Mouse (Mus musculus) heart, embryonic 10.5 days (tissue): Measurements from ENCODE around the gene Nfu1. TPM values are rescaled to one million over a fixed set of nuclear protein-coding genes. Genes with fewer than 3 reads are reported as not detected.
"Not testable (repeated sequence)": the region's sequence is repeated elsewhere in the genome, so short reads cannot be mapped to it uniquely, and the experiment has no call there.

ENCODE experiments used
- DNase-seq: peaks from one replicate; pipeline ENCODE4 v3.0.0-alpha.2; 2017; ENCODE audit warnings: low spot score
- H3K27ac ChIP-seq: fragments of 300-500 bp; sonication (generic); 2 replicates; pipeline ENCODE4 v1.5.1; 2016; ENCODE audit warnings: mild to moderate bottlenecking
- H3K27me3 ChIP-seq: fragments of 300-500 bp; sonication (generic); 2 replicates; pipeline ENCODE4 v1.6.1; 2016; ENCODE audit warnings: mild to moderate bottlenecking; ENCODE audit not compliant: poor library complexity, insufficient read depth, severe bottlenecking
- H3K36me3 ChIP-seq: fragments of 300-500 bp; sonication (generic); 2 replicates; pipeline ENCODE4 v1.6.1; 2016; ENCODE audit warnings: mild to moderate bottlenecking, moderate library complexity
- H3K4me1 ChIP-seq: fragments of 300-500 bp; sonication (generic); 2 replicates; pipeline ENCODE4 v1.6.1; 2016; ENCODE audit warnings: mild to moderate bottlenecking
- H3K4me3 ChIP-seq: fragments of 300-500 bp; sonication (generic); 2 replicates; pipeline ENCODE4 v1.5.1; 2016; ENCODE audit warnings: mild to moderate bottlenecking, moderate library complexity
- H3K9me3 ChIP-seq: fragments of 300-500 bp; sonication (generic); 2 replicates; pipeline ENCODE4 v1.6.1; 2016; ENCODE audit warnings: mild to moderate bottlenecking, moderate library complexity
- WGBS: fragments of 180-500 bp; shearing (Covaris S2); methylation state at CpG from one replicate; pipeline ENCODE4 v1.1.7; 2016; 5-methylcytosine and 5-hydroxymethylcytosine counted together
- polyA plus RNA-seq: library from polyadenylated mRNA; unstranded; fragments of >200 nt; fragmentation: Nextera tagmentation; extraction: Ambion mirVana; gene quantifications from 2 replicates; pipeline ENCODE4 v1.2.1, GENCODE M21; 2016

The Nfu1 gene
- polyA plus RNA-seq, 1 experiment from 2014 or later: 107 TPM

DNA sequence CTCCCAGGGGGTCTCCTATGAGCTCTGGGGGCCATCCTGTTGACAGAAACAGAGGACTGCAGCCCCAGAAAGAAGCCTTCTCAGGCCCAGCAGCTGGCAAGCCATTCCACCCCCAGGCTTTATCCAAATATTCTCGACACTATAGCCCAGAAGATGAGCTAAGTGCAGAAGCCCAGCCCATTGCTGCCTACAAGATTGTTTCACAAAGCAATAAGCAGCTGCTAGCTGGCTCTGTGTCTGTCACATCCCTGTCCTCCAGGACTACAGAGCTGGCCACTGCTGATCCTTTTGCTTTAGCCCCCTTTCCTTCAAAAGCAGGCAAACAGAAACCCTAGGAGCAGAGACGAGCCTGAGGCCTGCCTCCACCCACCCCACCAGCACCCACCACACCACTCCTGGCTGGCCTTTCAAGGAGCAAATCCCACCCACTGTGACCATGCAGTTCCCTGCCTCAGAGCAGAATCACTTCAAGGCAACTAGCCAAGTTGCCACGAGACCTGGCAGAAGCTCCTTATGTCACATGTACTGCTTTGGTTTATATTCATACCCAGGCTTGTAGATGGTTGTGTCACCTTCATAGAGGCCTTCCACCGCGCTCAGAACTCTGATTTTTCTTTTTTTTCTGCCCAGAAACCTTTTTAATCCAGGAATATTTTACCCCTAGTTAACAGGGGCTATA is 12.3 kb upstream of the Nfu1 start:
- 0 out of 2 replicates have a peak, but pooled peaks cover 13% of the 10 kb centered on the region for H3K27me3 ChIP-seq
- no peak overlapping the region for H3K4me3 ChIP-seq
- 82% methylated on average over 5 of the region's 5 CpGs for WGBS
- no peaks in the 10 kb centered on the region for H3K9me3 ChIP-seq
- H3K27ac ChIP-seq: no peak overlapping the region
- H3K4me1 ChIP-seq: peaks cover 16% of the 10 kb centered on the region; the same call in 1 of the 2 replicates
- peaks cover 30% of the 10 kb centered on the region for H3K36me3 ChIP-seq
- no peak for DNase-seq

DNA sequence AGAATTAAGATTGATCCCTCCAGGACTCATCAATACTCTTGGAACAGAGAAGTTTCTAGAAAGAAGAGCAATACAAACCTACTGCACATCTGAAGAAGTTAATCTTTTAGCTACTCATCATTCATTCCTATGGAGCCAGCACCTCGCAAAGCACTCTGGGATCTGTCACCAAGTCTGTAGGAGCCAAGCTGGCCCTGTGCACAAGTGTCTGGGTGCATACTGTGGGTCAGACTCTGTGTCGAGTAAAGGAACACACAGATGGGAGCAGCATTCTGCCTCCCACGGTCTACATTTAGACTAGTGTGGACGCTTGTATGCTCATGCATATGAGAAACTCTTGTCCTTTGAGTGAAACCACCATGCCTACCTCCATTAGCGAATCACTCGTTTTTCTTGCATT is 11.7 kb upstream of the Nfu1 start:
- no peak overlapping the region for H3K4me3 ChIP-seq
- peaks cover 10% of the 10 kb centered on the region; the same call in 1 of the 2 replicates for H3K4me1 ChIP-seq
- H3K27ac ChIP-seq: no peak overlapping the region
- H3K27me3 ChIP-seq: 0 out of 2 replicates have a peak, but pooled peaks cover 13% of the 10 kb centered on the region
- WGBS: 85% methylated on average over 6 of the region's 6 CpGs
- DNase-seq: no peak
- peaks cover 30% of the 10 kb centered on the region for H3K36me3 ChIP-seq
- H3K9me3 ChIP-seq: no peaks in the 10 kb centered on the region

DNA sequence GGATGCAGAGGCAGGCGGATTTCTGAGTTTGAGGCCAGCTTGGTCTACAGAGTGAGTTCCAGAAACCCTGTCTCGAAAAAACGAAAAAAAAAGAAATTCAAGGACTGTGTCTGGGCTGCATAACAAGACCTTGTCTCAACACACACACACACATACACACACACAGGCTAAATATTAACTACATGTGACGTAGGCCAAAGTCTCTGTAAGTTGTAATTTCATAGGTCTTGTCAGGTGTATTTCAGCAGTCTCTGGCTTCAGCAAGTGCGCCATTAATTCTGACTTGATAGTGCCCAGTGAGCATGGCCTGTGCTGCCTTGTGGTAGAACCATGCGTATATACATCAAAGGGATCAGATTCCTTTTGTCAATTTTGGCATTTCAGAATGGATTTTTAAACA is 7.0 kb upstream of the Nfu1 start:
- Histone ChIP-seq H3K36me3 (peaks cover 19% of the 10 kb centered on the region), H3K4me1 (0 out of 2 replicates have a peak, but pooled peaks cover 7% of the 10 kb centered on the region), H3K4me3 (no peak overlapping the region), H3K27me3 (no peaks in the 10 kb centered on the region), H3K27ac (no peak overlapping the region), H3K9me3 (no peaks in the 10 kb centered on the region)
- WGBS: 91% methylated on average over 6 of the region's 6 CpGs
- DNase-seq: no peak

DNA sequence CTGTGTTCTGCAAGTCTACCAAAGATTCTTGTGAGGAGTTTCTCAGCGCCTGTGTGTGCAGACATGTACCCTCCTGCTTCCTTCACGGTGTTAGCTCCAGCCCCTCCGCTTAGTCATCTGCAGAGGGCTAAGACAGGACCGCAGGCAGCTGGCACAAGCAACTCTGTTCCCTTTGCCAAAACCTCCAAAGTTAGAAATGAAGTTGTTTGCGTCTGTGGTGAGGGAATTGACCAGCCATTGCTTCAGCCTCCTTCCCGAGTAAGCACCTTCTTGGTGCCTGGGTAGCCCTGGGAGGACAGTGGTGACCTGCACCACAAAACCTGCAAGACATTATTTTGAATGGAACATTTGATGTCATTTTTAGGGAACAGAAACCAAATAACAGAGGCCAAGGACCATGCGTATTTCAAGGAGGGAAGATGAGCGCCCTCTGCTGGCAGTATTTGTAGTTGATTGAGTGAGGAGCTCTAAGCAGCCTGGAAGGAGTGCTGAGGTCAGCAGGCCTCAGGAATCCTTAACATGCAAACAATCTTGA is 6.4 kb upstream of the Nfu1 start:
- no peak overlapping the region for H3K27ac ChIP-seq
- H3K9me3 ChIP-seq: no peaks in the 10 kb centered on the region

DNA sequence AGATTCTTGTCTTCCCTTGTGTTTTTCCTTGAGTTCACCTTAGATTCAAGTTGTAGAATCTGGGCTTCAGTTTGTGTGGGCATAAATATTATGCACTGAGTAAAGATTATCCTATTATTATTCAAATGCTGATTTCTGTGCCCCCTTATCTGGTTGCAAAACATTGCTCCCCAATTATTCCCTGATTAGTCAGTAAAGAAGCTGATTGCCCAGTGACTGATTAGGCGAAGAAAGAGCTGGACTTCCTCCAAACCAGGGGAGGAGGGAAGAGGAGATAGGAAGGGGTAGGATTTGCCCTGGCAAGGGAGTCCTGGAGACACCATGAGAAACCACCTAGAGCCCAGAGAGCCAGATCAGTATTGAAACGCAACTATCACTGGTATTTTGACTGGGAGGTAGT is 4.9 kb upstream of the Nfu1 start:
- 65% methylated on average over 2 of the region's 2 CpGs for WGBS

More for the DNA sequence above, 6.4 kb upstream of the Nfu1 start:
- H3K4me3 ChIP-seq: no peak overlapping the region
- peak; percentile 85 for DNase-seq
- H3K36me3 ChIP-seq: peaks cover 14% of the 10 kb centered on the region; the same call in 1 of the 2 replicates
- 53% methylated on average over 8 of the region's 8 CpGs for WGBS
- H3K4me1 ChIP-seq: 0 out of 2 replicates have a peak, but pooled peaks cover 7% of the 10 kb centered on the region
- H3K27me3 ChIP-seq: no peaks in the 10 kb centered on the region

DNA sequence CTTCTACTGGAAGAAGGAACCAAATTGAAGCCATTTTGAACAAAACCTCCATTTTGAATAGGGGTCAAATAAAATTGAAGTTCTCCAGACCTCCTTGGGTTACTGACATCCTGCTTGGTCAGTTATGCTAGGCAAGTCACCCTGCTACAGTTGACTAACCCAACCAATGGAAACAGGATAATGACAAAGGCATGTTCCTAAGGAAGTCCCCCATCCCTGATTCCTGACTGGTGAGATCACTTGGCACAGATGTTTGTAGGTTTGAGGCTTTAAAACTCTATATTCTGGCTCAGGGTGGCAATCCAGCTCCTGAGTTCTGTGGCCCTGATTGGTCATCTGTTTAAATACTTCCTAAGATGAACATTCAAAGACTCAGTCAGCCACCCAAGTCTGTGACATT is 3.5 kb upstream of the Nfu1 start:
- H3K4me3 ChIP-seq: no peak overlapping the region
- H3K9me3 ChIP-seq: no peaks in the 10 kb centered on the region
- peaks cover 12% of the 10 kb centered on the region; the same call in 1 of the 2 replicates for H3K4me1 ChIP-seq
- no peak for DNase-seq
- no peak overlapping the region for H3K27ac ChIP-seq
- 0 out of 2 replicates have a peak, but pooled peaks cover 3% of the 10 kb centered on the region for H3K36me3 ChIP-seq
- no peaks in the 10 kb centered on the region for H3K27me3 ChIP-seq

More for the DNA sequence above, 4.9 kb upstream of the Nfu1 start:
- H3K4me3 ChIP-seq: no peak overlapping the region
- H3K9me3 ChIP-seq: no peaks in the 10 kb centered on the region
- DNase-seq: no peak
- no peaks in the 10 kb centered on the region for H3K27me3 ChIP-seq
- peaks cover 7% of the 10 kb centered on the region; the same call in 1 of the 2 replicates for H3K4me1 ChIP-seq
- no peak overlapping the region for H3K27ac ChIP-seq
- H3K36me3 ChIP-seq: 0 out of 2 replicates have a peak, but pooled peaks cover 3% of the 10 kb centered on the region

DNA sequence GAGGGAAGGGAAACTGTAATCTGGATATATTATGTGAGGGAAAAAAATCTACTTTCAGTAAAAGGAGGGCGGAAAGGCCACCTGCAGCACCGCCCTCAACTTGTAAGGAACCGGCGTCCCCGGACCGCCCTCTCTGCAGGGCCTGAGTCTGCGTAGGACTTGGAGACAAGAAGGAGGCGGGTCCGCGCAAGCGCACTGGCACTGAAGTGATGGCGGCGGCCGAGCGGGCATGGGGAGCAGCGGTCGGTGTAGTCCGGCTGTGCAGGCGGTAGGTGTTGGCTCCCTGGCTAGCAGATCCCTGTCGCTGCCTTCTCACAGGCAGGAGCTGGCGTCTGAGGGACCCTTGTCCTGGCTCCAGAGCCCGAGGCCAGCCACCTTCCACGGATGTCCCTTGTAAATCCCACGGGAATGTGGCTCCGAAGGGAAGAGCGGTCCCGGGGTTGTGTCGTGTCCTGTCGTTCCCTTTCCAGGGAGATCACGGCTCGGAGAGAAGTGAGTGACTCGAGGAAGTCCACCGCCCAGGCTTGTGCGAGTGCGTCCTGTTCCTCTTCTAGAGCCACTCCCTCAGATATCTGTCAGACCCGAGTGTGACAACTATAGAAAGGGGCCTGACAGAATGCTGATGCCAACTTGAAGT is 774 bp downstream of the Nfu1 start:
- Histone ChIP-seq H3K4me1 (peaks cover 7% of the 10 kb centered on the region; the same call in 1 of the 2 replicates), H3K27me3 (no peaks in the 10 kb centered on the region), H3K27ac (peak overlapping the region; percentile 97), H3K9me3 (no peaks in the 10 kb centered on the region), H3K36me3 (peaks cover 11% of the 10 kb centered on the region), H3K4me3 (peak overlapping the region; percentile 96)
- under 1% methylated on average over 36 of the region's 36 CpGs for WGBS
- peak; percentile 97 for DNase-seq

DNA sequence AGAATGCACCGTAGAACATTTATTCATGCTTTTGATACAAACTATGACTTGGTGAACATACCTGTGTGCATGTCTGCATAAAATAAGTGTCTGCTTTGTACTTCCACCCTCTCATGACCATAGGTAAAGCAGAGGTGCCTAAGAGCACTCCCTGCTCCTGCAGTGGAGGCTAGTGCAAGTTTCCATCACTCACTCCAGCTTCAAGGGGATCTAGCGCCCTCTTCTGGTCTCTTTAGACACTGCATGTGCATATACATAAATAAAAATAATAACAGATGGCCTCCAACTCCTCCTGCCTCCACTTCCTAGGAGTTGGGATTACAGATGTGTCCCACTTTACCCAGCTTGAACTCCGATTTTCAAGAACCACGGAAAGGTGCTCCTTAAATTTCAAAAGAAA is 7.9 kb downstream of the Nfu1 start:
- H3K27me3 ChIP-seq: no peaks in the 10 kb centered on the region
- no peak for DNase-seq
- no peak overlapping the region for H3K4me3 ChIP-seq
- no peak overlapping the region for H3K27ac ChIP-seq
- H3K4me1 ChIP-seq: peaks cover 4% of the 10 kb centered on the region
- peaks cover 65% of the 10 kb centered on the region for H3K36me3 ChIP-seq
- 54% methylated on average over 4 of the region's 4 CpGs for WGBS
- peaks cover 7% of the 10 kb centered on the region for H3K9me3 ChIP-seq

DNA sequence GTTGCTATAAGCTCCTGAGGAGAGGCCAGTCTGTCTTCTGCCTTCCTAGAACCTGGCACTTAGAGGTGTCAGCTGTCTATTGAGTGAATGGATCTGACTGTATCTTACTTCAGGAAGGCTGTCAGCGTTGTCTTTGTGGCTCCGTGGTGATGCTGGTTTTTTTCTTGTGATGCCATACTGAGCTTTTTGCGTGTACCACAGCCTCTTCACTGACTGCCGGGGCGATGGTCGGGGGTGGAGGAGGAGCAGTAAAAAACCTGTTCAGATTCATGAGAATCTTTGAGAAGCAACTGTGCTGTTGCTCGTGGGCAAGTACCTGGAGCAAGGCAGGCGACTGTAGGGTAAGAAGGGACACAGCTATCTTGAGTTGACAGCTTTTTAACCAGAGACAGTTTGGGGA is 9.8 kb downstream of the Nfu1 start:
- no peak overlapping the region for H3K27ac ChIP-seq
- 85% methylated on average over 8 of the region's 8 CpGs for WGBS
- no peak overlapping the region for H3K4me3 ChIP-seq
- H3K36me3 ChIP-seq: peaks cover 73% of the 10 kb centered on the region
- peaks cover 4% of the 10 kb centered on the region for H3K4me1 ChIP-seq
- peaks cover 7% of the 10 kb centered on the region for H3K9me3 ChIP-seq
- H3K27me3 ChIP-seq: no peaks in the 10 kb centered on the region
- DNase-seq: no peak

DNA sequence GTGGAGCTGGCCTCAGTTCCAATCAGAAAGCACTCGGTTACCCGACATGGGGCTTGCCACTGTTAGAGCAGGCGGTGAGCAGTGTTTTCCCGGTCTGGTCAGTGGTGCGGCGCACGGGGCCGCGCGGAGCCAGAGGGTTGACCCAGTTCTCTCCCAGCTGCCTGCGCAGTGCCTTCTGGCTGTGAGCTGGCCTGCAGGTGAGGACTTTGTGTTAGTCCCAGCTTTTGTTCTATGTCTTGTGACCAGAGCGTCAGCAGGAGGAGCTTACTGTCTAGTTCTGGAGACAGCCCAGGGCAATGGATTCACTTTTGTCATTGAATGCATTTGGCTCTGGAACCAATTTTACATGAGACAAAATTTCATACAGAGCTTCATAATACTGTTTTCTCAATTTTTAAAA is 12.8 kb downstream of the Nfu1 start:
- Histone ChIP-seq H3K4me1 (peaks cover 13% of the 10 kb centered on the region; the same call in 1 of the 2 replicates), H3K27me3 (no peaks in the 10 kb centered on the region), H3K4me3 (no peak overlapping the region), H3K9me3 (peaks cover 7% of the 10 kb centered on the region), H3K36me3 (peaks cover 74% of the 10 kb centered on the region), H3K27ac (no peak overlapping the region)
- 94% methylated on average over 12 of the region's 12 CpGs for WGBS
- DNase-seq: no peak

DNA sequence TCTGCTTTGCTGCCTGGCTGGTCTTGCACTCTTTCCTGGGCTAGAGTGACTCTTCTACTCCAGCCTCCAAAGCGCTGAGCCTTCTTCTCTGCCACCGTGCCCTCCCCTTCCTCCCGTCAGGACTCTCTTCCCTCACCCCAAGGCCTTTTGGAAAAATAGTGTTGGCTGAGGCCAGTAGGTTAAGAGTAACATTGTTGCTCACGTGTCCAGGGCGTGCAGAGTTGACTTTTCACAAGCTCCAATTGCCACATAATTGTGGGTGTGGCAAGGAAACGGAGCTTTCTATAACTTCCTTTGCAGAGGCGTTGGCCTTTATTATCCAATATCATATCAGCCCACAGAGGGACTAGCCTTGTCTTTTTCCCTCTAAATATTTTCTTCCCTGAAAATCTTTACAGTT is 17.9 kb downstream of the Nfu1 start:
- H3K27ac ChIP-seq: no peak overlapping the region
- peaks cover 16% of the 10 kb centered on the region; the same call in 1 of the 2 replicates for H3K4me1 ChIP-seq
- H3K4me3 ChIP-seq: no peak overlapping the region
- H3K9me3 ChIP-seq: no peaks in the 10 kb centered on the region
- 81% methylated on average over 7 of the region's 7 CpGs for WGBS
- peaks cover 62% of the 10 kb centered on the region for H3K36me3 ChIP-seq
- no peaks in the 10 kb centered on the region for H3K27me3 ChIP-seq
- DNase-seq: no peak

DNA sequence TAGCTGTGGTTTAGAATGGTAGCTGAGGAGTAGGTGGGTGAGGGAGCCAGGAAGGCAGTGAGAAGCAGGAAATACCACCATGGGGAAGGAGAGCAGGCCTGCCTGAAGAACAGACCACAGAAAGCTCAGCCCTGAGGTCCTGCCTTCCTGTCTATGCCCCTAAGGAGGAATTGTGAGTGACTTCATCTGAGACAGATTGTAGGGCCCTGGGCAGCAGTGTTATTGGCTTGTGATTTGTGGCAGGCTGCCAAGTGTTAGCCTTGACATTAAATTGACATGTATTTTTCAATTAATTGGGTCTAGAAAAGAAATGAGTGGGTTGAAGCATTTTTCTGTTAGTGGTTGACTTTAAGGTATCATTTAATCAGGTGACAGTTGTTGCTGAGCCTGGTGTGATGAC is 19.8 kb downstream of the Nfu1 start:
- H3K4me3 ChIP-seq: no peak overlapping the region
- no peaks in the 10 kb centered on the region for H3K27me3 ChIP-seq
- peaks cover 49% of the 10 kb centered on the region for H3K36me3 ChIP-seq
- peaks cover 16% of the 10 kb centered on the region; the same call in 1 of the 2 replicates for H3K4me1 ChIP-seq
- H3K9me3 ChIP-seq: no peaks in the 10 kb centered on the region
- no peak overlapping the region for H3K27ac ChIP-seq
- no peak for DNase-seq

DNA sequence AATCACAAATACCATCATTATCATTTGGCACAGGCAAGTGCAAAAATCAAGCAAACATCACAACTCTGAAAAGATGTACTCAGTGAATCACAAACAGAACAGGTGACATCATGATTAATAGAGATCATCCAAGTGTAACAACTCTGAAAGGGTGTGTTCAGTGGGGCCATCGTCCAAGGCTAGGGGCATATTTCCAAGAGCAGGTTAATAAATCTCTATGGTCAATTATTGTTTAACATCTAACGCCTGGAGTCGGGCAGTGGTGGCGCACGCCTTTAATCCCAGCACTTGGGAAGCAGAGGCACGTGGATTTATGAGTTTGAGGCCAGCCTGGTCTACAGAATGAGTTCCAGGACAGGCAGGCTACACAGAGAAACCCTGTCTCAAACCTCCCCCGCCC is 22.3 kb downstream of the Nfu1 start:
- H3K27me3 ChIP-seq, H3K9me3 ChIP-seq, H3K4me1 ChIP-seq, DNase-seq, H3K27ac ChIP-seq, H3K4me3 ChIP-seq: not testable (repeated sequence)
- 90% methylated on average over 7 of the region's 7 CpGs for WGBS
- peaks cover 34% of the 10 kb centered on the region for H3K36me3 ChIP-seq
